Mouse (Mus musculus): ENCODE data around the gene Ctnnb1.
"Not testable (repeated sequence)": the region's sequence is repeated elsewhere in the genome, so short reads cannot be mapped to it uniquely, and the experiment has no call there.

The Ctnnb1 gene

DNA sequence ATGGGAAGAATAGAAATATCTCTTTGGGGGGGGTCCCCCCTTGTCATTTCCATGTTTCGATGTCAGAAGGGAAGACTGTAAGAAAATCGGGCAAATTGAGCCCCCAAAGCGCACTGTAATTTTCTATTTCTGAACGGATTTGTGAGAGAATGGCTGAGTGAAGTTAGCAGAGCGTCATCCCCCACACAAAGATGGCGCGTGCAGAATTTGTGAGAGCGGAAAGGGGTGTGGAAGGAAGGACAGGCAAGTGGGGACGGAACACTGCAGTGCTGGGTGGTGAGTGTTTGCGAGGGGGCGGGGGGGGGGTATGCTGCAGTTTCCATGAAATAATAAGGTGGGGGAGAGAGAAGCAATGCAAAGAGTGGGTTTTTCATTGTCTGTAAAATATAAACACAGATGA is at the start of gene Ctnnb1:
TSS of gene Ctnnb1 (plus strand) at position 136 of the 400 bp plus-strand sequence.
- in situ Hi-C loops (cut with MboI, MseI): no loop called here

GRCm38 (mm10) chr9:120880286-120880685 is 48.7 kb upstream of the Ctnnb1 start:
- in situ Hi-C loops (cut with MboI, MseI): no loop called here

DNA sequence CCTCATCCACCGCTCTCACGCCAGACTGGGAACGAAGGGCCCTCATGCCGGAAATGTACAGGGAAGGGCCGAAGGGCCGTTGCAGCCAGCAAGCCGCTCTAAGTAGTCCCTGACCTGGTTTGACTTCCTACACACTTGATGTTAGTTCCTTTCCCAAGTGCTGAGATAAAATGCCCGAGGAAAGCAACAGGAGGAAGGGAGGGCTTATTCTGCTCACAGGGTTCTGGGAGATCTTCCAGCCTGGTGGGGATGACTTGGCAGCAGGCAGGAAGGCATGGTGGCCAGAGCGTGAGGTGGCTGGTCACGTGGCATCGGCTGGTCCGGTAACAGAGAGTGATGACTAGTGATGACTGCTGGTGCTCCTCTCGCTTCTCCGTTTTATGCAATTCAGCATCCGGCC is 47.9 kb upstream of the Ctnnb1 start:
- in situ Hi-C loops (cut with MboI, MseI): no loop called here

DNA sequence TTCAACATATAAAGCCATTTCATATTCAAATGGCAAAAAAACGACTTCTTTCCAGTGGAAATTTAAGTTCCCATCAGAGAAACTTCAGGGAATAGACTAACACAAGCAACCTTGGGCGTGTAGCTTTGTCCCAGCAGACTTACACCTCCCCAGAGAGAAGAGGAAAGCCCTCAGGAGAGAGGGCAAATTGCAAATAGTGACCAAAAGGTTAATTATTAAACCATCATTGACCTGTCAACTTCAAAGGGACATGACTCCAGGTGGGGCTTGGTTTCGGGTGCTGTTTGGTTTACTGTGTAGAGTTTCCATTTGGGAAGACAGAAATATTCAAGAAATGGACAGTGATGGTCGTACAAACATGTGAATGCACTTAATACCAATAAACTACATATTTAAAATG is 47.2 kb upstream of the Ctnnb1 start:
- in situ Hi-C loops (cut with MboI, MseI): no loop called here

DNA sequence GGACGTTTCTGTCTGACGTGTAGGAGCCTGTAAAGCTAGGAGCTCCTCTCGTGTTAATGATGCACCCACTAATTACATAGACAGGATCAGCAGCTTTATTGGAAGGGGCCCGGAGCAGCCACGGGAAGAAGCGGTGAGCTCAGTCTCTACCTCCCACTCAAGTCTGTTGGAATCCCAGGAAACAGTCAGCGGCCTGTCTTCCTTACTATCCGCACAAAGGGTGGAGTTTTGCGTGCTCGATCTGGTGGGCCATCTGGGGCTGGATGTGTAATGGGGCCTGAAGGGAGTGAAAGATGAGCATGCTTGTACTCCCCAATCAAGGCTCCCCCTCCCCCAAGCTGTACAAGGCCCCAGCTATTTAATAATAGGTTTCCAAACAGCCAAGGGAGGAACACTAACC is 44.3 kb upstream of the Ctnnb1 start:
- in situ Hi-C loops (cut with MboI, MseI): no loop called here

DNA sequence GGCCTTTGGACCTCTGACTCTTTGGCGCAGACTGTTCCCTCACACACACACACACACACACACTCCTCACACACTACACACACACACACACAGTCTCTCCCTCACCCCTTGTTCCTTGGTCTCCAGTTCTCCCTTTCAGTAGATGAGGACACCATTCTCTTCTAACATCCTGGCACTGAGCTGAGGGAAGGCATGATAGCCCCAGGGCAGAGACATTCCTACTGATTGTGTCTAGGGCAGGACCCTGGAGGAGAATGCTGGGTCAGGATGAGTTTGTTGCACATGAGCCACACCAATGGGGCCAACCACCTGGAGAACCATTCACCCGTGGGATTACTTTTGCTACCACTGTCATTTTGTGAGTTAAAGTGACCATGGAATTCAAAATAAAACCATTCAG is 41.4 kb upstream of the Ctnnb1 start:
- in situ Hi-C loops (cut with MboI, MseI): no loop called here

GRCm38 (mm10) chr9:120893435-120893834 is 35.6 kb upstream of the Ctnnb1 start:
- in situ Hi-C loops (cut with MboI, MseI): no loop called here

DNA sequence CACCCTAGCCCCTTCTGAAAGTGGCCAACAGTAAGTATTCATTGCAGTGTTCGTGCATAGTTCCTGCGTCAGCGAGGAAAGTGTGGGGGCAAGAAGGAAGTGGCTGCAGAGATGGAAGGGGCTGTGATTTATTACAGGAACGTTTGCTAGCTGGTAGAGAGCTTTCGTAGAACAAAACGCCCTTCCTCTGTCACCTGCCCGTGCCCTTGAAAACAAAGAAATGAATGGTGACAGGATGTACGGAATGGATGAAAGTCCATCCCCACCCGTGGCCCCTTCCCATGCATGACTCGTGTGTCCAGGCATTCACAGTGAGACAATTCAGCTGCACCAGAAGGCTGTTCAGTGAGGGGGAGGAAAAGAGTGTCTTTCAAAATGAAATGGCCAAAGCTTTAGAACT is 35.0 kb upstream of the Ctnnb1 start:
- in situ Hi-C loops (cut with MboI, MseI): no loop called here

DNA sequence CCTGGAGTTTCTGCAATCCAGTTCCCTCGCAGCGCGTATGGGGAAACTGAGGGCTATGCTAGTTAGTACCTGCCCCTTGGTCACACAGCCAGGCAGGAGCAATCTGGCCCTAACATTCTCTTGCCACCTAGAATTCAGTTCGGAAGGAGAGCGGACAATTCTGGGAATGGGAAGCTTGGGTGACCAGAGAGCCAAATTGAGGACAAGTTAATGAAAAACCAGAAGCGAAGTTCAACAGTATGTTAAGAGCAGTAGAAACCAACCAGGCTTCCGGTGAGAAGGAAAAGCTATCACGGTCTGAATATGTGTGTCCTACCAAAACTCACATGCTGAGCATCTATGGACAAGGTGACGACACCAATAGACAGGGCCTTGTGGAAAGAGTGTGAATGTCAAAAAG is 34.6 kb upstream of the Ctnnb1 start:
- in situ Hi-C loops (cut with MboI, MseI): no loop called here

DNA sequence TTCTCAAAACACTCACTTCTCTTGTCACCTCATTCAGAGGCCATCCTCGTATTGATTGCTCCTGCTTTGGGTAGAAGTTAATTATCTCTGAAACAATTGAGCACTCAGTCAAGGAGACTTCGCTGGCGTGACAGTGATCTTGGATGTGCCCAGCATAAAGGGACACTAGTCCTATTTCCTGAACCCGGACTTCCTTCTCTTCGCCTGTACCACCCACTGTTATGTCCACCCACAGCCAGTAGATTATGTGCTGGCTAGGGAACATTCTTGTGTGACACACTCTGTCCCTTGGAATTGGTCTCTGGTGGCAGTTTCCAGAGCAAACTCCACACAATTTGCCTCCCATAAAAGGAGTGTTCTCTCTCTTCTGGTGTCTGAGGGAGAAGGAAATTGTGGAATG is 32.5 kb upstream of the Ctnnb1 start:
- in situ Hi-C loops (cut with MboI, MseI): no loop called here

- in situ Hi-C loops (cut with MboI, MseI): no loop called here
These were observed 31.7 kb upstream of the Ctnnb1 start for GRCm38 (mm10) chr9:120897269-120897668.

DNA sequence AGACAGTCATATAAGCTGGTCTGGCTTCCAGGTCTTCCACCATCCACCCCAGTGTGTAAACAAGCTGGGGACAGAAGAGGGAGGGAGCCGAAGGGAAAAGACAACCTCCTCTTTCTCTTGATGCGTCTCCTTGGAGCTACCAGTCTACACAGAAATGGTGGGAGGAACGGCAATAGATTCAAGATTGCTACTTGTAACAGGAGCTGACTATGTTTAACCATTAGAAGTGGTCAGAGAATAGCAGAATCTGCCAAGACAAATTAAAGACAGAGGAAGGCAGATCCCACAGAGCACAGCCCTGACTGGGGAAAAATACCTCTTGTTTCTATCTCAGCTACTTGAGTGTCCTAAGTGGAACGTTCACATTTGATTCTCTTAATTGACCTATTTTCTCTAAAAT is 29.2 kb upstream of the Ctnnb1 start:
- in situ Hi-C loops (cut with MboI, MseI): loop anchor here (10.0 kb wide), 1 partner anchor 475 kb away; no protein-coding TSS in a partner anchor

GRCm38 (mm10) chr9:120900338-120901274 is 28.4 kb upstream of the Ctnnb1 start:
- in situ Hi-C loops (cut with MboI, MseI): loop anchor here (10.0 kb wide), 1 partner anchor 476 kb away; no protein-coding TSS in a partner anchor

DNA sequence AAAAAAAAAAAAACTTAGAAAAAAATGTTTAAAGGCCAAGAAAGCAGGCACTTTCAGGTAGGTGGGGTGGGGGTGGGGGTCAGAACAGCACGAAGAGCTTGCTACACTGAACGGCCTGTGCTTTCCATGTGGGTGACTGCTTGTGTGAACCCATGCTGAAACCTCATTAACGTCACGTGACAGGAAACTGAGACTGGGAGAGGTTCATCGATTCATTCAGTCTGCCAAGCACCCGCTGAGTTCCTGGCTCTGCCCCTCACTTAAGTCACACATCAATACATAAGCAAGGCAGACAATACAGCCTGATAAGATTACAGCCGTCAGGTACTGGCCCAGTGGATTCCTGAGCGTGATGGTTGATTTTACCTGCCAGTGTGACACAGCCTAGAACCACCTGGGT is 26.5 kb upstream of the Ctnnb1 start:
- in situ Hi-C loops (cut with MboI, MseI): loop anchor here (10.0 kb wide), 1 partner anchor 478 kb away; no protein-coding TSS in a partner anchor

DNA sequence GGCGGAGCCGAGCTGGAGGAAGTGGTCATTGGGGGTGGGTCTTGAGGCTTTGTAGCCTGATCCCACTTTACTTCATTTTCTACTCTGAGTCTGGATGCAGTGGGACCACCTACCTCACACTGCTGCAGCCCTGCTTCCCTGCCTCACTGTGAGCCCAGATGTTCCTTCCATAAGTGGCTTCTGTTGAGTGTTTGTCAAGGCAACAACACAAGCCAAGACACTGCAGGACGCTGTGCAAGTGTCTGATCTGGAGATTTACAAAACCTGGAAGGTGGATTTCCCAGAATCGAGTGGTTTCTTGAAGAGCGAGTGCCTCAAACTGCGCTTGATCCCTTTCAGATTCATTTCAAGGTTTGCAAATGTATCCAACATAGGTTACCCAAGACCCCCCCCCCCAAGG is 20.6 kb upstream of the Ctnnb1 start:
- in situ Hi-C loops (cut with MboI, MseI): loop anchor here (10.0 kb wide), 1 partner anchor 484 kb away; no protein-coding TSS in a partner anchor

- in situ Hi-C loops (cut with MboI, MseI): no loop called here
These were observed 15.9 kb upstream of the Ctnnb1 start for GRCm38 (mm10) chr9:120913152-120913551.

DNA sequence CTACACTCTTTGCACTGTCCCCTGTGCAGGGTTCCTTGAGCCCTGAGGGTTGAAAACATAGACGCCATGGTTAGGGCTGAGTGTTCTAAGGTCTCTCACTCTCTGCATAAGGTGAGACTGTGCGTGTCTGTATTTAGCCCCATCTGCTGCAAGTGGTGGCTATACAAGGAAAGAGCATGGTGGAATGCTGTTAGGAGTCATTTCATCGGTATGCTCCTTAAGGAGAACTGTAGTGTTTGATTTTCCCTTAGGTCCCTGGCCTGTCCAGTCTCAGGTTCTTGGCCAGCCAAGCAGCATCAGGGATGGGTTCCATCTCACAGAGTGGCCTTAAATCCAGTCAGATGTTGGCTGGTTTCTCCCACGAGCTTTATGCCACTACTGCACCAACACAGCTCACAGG is 14.6 kb upstream of the Ctnnb1 start:
- in situ Hi-C loops (cut with MboI, MseI): no loop called here

DNA sequence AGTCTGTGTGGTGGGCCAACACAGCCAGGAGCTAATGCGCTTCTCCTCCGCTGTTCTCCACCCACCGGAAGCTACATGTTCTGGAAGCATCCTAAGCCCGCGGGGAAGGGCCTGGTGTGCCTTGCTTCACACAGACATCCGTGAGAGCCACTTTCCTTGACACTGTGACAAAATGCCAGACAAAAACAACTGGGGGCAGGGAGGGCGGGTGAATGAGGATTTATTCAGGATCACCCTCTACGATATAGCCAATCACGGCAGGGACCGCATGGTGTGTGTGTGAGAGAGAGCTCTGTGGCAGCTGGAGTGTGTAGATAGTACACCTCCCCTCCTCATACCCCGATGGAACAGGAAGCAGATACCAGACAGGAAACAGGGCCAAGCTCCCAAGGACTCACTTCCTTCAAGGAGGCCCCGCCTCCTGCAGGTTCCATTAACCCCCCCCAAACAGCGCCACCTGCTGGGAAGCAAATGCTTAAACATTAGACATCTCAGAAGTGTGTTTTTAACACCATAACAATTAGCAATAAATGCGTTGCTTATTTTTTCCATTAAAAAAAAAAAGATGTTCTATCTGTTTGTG is 14.0 kb upstream of the Ctnnb1 start:
- in situ Hi-C loops (cut with MboI, MseI): no loop called here

- in situ Hi-C loops (cut with MboI, MseI): not testable (repeated sequence)
These were observed 11.4 kb upstream of the Ctnnb1 start for GRCm38 (mm10) chr9:120917619-120918018.

DNA sequence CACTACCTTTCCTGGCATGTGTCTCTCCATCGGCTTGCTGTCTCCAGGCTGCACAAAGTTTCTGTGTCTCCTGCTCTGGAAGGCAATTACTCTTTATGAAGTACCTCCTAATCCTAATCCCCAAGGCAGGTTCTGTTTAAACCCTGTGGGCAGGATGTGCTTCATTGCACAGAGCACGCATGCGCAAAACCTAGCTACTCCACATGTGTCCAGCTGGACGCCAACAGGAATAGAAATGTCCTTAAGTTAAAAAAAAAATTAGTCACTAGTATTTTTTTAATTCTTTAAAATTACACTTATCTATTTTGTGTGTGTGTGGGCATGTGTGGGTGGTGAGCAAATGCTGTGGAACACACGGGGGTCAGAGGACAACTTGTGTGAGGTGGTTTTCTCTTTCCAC is 10.8 kb upstream of the Ctnnb1 start:
- in situ Hi-C loops (cut with MboI, MseI): no loop called here

GRCm38 (mm10) chr9:120918642-120919041 is 10.4 kb upstream of the Ctnnb1 start:
- in situ Hi-C loops (cut with MboI, MseI): no loop called here

- in situ Hi-C loops (cut with MboI, MseI): no loop called here
These were observed 9.9 kb upstream of the Ctnnb1 start for GRCm38 (mm10) chr9:120919130-120919529.

DNA sequence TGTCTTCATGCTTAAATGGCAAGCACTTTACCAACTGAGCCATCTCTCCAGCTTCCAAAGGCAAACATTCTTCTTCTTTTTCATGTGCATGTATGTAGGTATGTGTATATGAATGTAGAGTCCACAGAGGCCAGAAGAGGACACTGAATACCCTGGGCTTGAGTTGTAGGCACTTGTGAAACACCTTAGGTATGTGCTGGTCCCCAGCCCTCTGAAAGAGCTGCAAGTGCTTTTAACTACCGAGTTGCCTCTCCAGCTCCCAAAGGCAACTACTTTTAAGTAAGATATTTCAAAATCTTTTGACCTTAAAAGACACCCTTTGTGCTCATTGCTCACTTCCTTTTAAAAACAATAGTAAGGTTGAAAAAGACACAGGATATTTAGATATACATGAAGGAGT is 2.9 kb upstream of the Ctnnb1 start:
- in situ Hi-C loops (cut with MboI, MseI): no loop called here

Data from T-helper 2 cell (primary cell).